Mouse (Mus musculus) adrenal gland, adult 8-10 months (tissue): ENCODE data around the gene Bmp8a. TPM values are rescaled to one million over a fixed set of nuclear protein-coding genes. Genes with fewer than 3 reads are reported as not detected.
"Not testable (repeated sequence)": the region's sequence is repeated elsewhere in the genome, so short reads cannot be mapped to it uniquely, and the experiment has no call there.

Experiments
- DNase-seq: peaks from one replicate; pipeline ENCODE4 v3.0.0; 2022
- total RNA-seq, 4 experiments: library from RNA; stranded (reverse); gene quantifications; 2 replicates each; pipeline ENCODE4 v1.2.4; 2022

Gene Bmp8a
- total RNA-seq, 4 experiments from 2014 or later = 0.15 to 0.17 TPM; not detected in 2

DNA sequence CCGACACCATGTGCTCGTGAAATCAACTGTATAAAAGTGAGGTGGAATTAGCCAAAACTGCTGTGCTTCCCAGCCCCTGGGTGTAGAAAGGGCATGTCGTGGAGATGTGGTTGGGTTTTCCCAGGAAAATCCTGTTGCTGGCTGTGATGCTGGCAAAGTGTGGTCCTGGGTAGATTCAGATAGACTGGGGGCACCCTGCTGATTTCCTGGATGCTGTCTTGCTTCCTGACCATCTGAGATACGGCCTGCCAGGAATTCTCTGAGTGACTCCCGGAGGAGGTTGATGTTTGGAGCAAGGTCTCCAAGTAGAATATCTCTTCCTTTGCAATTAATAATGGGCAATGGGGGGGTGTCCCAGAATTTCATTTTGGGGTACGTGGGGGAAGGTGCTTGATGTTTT is 14.1 kb downstream of the Bmp8a start:
- no peak for DNase-seq

GRCm38 (mm10) chr4:123327630-123328029 is 15.4 kb downstream of the Bmp8a start:
- DNase-seq = no peak

DNA sequence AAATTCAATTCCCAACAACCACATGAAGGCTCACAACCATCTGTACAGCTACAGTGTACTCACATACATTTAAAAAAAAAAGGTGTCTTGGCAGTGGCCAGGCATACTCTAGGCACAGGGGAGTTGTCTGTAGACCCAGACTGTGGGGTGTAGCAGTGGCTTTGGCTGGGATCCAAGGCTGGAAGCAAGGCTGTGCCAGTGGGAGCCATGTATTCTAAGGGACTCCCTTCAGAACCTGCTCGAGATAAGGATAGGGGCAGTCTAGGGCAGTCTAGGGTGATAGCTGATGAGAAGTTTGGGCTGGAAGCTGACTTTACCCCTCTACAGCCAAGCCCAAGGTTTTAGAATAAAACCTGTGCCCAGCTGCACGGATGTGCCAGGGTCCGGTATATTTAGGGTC is 17.0 kb downstream of the Bmp8a start:
- no peak for DNase-seq

DNA sequence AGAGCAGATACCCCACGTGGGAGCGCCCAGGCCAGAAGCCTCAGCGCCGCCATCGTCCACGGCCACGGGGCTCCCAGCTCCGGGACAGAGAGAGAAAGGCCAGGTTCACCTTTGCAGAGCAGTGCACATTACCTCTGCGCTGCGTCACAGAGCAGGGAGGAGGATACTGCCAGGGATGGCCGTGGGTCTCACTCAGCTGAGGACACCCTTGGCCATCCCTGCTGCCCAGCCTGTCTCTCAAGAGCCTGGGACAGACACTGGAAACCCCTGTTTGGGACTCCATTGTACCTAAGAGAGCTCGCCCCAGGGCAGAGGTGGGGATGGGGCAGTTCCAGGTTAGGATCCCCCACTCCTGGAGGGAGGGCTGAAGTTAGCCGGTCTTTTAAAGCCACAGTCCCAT is 19.5 kb downstream of the Bmp8a start, which contains the start of gene Oxct2a:
Oxct2a (minus strand) TSS at position 101 of the 400 bp plus-strand sequence.
- DNase-seq = no peak

DNA sequence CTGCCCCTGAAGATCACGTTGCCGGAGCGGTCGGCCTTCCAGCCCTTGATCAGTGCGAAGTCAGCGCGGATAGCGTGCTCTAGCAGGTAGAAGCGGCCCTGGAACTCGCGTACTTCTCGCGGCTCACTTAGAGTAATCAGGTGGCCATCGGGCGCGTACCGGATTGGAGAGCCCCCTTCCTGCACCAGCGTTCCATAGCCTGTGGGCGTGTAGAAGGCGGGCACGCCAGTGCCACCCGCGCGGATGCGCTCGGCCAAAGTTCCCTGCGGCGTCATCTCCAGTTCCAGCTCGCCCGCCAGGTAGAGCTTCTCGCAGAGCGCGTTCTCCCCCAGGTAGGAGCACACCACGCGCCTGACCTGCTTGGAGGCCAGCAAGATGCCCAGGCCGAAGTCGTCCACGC is 20.1 kb downstream of the Bmp8a start:
- not testable (repeated sequence) for DNase-seq

- DNase-seq = no peak
Measured at GRCm38 (mm10) chr4:123314497-123314896, 28.6 kb downstream of the Bmp8a start.

DNA sequence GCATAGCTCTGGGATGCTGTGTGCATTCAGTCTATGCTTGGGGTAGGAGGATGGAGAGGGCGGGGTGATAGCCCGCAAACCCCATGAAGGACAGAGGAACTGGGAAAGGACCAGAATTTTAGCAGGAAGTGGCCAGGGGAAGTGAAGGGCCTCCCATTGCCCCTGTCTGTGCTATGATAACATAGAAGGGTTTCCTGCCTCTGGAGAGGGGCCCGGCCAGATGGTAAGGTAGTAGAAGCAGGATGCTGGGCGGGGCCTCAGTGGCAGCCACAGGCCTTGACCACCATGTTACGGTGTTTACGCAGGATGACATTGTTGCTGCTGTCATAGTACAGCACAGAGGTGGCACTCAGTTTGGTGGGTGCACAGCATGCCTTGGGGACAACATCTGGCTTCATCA is 30.0 kb downstream of the Bmp8a start:
- DNase-seq = no peak

DNA sequence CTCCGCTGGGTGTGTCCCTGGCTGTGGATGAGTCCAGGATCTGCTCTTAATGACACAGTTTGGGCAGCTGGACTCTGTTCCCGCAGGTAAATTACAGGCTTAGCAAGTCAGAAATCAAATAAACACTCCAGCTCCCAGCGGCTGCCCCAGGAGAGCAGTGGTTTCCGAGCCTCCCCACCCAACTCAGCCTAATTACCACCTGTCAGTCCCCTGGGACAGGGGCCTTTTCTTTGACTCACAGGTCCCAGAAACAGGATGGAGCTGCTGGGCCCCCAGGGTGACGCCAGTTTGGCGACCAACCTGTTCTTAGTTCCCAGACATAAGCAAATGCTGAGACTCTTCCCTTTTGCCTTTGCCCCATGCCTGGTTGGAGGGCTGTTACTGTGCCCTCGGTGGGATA is 31.2 kb downstream of the Bmp8a start:
- DNase-seq = no peak

DNA sequence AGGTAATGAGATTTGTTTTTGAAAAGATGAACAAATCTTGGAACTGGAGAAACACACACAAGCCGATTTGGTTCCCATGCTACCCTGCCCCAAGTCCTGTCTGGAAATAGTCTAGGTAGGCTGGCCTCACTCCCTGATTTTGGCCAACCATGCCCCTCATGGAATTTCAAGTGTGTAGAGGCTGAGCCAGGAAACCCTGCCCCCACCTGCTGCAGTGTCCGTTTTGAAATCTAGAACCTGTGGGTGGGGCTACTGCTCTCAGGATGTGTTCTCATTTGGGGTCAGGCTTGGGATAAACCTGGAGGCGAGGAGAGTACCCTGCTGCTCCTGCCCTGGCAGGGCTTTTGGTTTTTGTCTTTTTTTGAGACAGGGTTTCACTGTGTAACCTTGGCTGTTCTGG is 34.8 kb downstream of the Bmp8a start:
- DNase-seq = no peak

DNA sequence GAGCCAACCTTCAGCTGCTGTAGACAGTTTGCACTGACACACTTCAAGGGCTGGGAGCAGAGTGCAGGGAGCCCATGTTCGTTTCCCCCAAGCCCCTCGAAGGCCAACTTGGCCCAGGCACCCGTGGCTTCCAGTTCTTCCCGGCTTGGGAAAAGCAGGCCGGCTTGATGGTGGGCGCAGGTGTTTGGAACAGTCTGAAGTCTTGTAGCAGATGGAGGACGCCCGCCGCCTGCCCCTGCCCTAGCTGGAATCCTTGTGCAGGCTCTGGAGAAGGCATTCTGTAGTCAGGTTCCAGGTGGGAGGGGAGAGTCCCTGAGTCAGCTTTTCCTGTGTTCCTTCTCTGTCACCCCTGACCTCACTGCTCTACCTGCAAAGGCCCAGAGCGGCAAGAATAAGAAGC is 36.1 kb downstream of the Bmp8a start:
- DNase-seq = no peak

DNA sequence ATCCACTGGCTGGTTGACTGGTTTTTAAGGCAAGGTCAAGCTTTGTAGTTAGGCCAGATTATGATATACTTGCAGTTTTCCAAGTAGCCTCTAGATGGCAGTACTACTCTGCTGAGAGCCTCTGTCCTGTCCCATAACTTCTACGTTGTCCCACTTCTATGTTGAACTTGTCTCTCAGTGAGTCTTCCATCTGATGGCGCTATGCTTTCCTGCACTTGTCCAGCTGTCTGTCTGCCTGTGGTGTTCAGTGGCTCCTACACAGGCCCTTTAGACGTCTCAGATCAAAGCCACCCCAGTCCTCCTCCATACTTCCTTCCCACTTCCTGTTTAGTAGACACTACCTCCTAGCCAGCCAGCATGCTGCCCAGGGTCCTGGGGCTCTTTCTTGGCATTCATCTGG is 37.3 kb downstream of the Bmp8a start:
- no peak for DNase-seq

GRCm38 (mm10) chr4:123298980-123299670 is 43.9 kb downstream of the Bmp8a start:
- DNase-seq = no peak

DNA sequence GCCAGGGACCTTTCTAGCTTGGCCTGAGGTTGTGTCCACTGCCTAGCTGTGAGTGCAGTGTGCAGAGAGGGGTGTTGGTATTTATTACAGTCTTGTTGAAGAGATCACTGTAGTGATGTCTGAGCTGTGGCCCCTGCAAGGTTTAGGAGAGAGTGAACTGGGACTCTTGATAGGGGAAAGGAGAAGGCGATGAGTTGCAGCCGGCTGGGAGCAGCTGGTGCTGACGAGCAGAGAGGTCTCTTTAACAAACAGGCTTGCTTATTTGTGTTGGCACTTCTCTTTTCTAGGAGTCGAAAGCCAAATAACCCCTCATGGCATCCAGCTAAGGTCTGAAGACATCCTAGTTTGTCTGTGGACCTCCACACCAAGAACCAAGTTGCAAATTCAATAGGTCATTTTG is 44.8 kb downstream of the Bmp8a start:
- DNase-seq = no peak

GRCm38 (mm10) chr4:123297195-123297960 is 45.7 kb downstream of the Bmp8a start:
- peak; percentile 67 for DNase-seq

- DNase-seq = no peak
Measured at GRCm38 (mm10) chr4:123296148-123296534, 46.9 kb downstream of the Bmp8a start.

DNA sequence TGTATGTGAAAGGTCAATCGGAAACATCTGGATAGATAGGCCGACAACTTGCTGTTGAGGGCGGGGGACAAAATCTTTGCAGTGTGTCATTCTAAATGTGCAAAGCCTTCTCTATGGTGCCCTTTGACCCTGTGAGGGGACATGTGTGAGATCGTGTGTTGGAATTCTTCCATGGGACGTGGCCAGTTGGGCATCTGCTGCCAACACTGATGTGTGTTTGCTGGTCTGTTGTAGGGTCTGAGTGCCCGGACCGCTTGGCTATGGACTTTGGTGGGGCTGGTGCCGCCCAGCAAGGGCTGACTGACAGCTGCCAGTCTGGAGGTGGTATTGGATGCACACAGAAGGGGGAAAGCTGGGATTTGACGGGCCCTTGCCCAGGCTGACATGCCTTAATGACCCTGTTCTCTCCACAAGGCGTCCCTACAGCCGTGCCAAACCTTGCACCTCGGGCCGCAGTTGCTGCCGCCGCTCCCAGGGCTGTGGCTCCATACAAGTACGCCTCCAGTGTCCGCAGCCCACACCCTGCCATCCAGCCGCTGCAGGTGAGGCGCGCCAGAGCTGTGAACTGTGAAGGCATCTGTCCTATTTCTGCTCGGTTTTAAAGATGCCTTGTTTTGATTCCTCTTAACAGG is 47.4 kb downstream of the Bmp8a start:
- DNase-seq = no peak

DNA sequence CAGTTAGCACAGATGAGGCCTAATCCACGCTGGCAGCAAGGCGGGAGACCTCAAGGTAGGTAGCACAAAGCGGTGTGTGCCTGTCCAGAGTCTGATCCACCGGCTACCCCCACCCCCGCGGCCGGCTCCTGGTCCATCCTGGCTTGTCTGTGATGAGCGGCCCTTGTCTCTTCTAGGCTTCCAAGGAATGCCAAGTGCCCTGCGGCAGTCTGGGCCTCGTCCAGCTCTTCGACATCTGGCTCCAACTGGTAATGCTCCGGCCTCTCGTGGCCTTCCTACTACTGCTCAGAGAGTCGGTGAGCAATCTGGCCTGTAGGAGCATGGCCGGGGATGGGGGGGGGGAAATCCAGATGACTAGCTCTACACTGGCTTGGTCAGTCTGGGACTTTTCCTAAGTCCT is 48.0 kb downstream of the Bmp8a start:
- DNase-seq = not testable (repeated sequence)

DNA sequence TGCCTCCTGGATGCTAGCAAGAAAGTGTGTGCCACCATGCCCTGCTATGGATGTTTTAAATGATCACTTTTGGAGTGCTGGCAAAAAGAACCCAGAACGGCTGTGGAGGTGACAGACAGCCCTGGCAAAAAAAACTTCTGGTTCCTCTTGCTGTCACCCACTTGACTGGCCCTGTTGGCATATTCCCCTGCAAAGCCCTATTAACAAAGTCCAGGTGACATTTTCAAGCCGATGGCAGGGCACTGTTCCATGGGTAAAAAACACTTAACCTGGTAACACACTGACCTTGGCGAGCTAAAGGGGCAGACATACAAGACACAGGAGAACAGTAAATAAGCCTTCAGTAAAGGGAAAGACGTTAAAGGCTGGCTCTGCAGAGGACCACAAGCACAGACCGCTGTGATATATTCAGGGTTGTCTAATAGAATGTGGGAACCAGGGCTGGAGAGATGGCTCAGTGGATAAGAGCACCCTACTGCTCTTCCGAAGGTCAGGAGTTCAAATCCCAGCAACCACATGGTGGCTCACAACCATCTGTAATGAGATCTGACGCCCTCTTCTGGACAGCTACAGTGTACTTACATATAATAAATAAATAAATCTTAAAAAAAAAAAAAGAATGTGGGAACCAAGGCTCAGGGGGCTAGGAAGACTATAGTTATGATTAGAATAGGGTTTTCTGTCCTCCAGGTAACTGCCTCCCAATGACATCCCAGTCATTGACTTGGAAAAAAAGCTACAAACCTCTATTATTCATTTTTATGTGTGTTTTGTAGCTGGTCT is 49.2 kb downstream of the Bmp8a start:
- DNase-seq = no peak

GRCm38 (mm10) chr4:123292989-123293388 is 50.1 kb downstream of the Bmp8a start:
- DNase-seq = no peak

- no peak for DNase-seq
Measured at GRCm38 (mm10) chr4:123292390-123292789, 50.7 kb downstream of the Bmp8a start.

DNA sequence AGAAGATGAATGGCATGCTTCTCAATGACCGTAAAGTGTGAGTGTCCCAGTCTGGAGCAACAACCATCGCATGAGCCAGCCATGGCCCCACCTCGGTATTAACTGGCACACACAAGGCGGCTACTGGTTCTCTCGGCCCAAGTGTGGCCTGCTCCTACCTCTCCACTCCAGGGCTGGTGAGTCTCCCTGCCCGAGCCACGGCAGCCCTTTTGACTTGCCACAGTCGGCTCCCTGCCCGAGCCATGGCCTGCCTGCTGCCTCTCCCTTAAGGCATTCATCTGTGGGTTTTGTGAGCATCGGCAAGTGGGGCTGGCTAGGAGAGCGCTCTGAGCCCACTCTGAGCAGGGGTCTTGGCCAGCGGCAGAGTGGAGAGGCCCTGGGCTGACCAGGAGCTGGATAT is 54.0 kb downstream of the Bmp8a start:
- DNase-seq = no peak

DNA sequence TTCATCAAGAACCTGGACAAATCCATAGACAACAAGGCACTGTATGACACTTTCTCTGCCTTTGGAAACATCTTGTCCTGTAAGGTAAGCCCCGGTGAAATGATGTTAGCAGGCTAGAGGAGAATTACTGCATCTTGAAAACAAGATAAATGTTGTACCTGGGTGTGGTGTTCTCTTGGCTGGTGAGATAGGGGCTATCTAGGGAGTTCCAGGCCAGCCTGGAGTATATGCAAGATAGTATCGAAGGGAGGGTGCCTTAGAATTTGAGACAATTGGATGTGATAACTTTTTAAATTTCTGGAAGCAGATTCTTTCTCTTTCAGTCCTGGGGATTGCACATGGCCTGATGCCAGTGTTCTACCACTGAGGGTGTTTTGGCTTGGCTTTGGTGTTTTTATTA is 56.3 kb downstream of the Bmp8a start:
- no peak for DNase-seq
